Mouse (Mus musculus) midbrain, embryonic 16.5 days (tissue): ENCODE measurements around the gene Nckipsd. TPM values are rescaled to one million over a fixed set of nuclear protein-coding genes. Genes with fewer than 3 reads are reported as not detected.

ENCODE experiments used
- ATAC-seq: fragments of 200-750 bp; cut with Nextera tagmentation; 2 replicates; pipeline ENCODE4 v1.8.0; 2017; ENCODE audit warnings: moderate TSS enrichment
- H3K27ac ChIP-seq: fragments of 300-500 bp; sonication (generic); 2 replicates; pipeline ENCODE4 v1.5.1; 2014; ENCODE audit warnings: mild to moderate bottlenecking, low read length, mixed read lengths
- H3K27me3 ChIP-seq: fragments of 300-500 bp; sonication (generic); 2 replicates; pipeline ENCODE4 v1.6.1; 2014; ENCODE audit warnings: low read depth, low read length, mixed read lengths; ENCODE audit not compliant: control insufficient read depth, insufficient read depth
- H3K36me3 ChIP-seq: fragments of 300-500 bp; sonication (generic); 2 replicates; pipeline ENCODE4 v1.6.1; 2014; ENCODE audit warnings: mild to moderate bottlenecking, low read length, moderate library complexity, mixed read lengths; ENCODE audit not compliant: control insufficient read depth, insufficient read depth
- H3K4me1 ChIP-seq: fragments of 300-500 bp; sonication (generic); 2 replicates; pipeline ENCODE4 v1.6.1; 2014; ENCODE audit warnings: mild to moderate bottlenecking, low read length, mixed read lengths; ENCODE audit not compliant: control insufficient read depth, insufficient read depth
- H3K4me2 ChIP-seq: fragments of 300-500 bp; sonication (generic); 2 replicates; pipeline ENCODE4 v1.6.1; 2014; ENCODE audit warnings: mild to moderate bottlenecking, low read length, mixed read lengths
- H3K4me3 ChIP-seq: fragments of 300-500 bp; sonication (generic); 2 replicates; pipeline ENCODE4 v1.5.1; 2014; ENCODE audit warnings: low read depth, mild to moderate bottlenecking, low read length, moderate library complexity, mixed read lengths
- H3K9ac ChIP-seq: fragments of 300-500 bp; sonication (generic); 2 replicates; pipeline ENCODE4 v1.6.1; 2014; ENCODE audit warnings: low read depth, low read length, mixed read lengths
- H3K9me3 ChIP-seq: fragments of 300-500 bp; sonication (generic); replicated peaks from 2 replicates; pipeline ENCODE4 v1.6.1; 2014; ENCODE audit warnings: mild to moderate bottlenecking, low read length, mixed read lengths; ENCODE audit not compliant: control insufficient read depth, poor library complexity, severe bottlenecking
- WGBS: fragments of 180-500 bp; shearing (Covaris S2); extraction: QIAGEN DNeasy Blood & Tissue Kit; methylation state at CpG from one replicate; pipeline ENCODE4 v1.1.7; 2014; 5-methylcytosine and 5-hydroxymethylcytosine counted together
- polyA plus RNA-seq: library from polyadenylated mRNA; unstranded; fragments of >200 nt; fragmentation: Nextera tagmentation; extraction: Ambion mirVana; gene quantifications from 2 replicates; pipeline ENCODE4 v1.2.1, GENCODE M21; 2015

Gene Nckipsd
- polyA plus RNA-seq, 1 experiment from 2014 or later = 51.7 TPM

- peaks cover 31% of the 10 kb centered on the region for H3K4me1 ChIP-seq
- 2% methylated on average over 52 of the region's 70 CpGs for WGBS
Measured at GRCm38 (mm10) chr9:108825820-108826699, 17.9 kb downstream of the Nckipsd start, which contains the start of gene Celsr3. TSS of gene Celsr3 (plus strand) at chr9:108826320.

GRCm38 (mm10) chr9:108826700-108827340 lies 18.7 kb downstream of the Nckipsd start:
- Histone ChIP-seq H3K36me3 (peaks cover 27% of the 10 kb centered on the region), H3K27ac (peak overlapping the region; percentile 87), H3K4me3 (peak overlapping the region; percentile 77), H3K9ac (peak overlapping the region; percentile 93), H3K9me3 (no peaks in the 10 kb centered on the region), H3K4me2 (peak overlapping the region; percentile 94), H3K27me3 (no peaks in the 10 kb centered on the region; the same call in 1 of the 2 replicates), H3K4me1 (peaks cover 39% of the 10 kb centered on the region)
- ATAC-seq = no peak
- 1% methylated on average over 39 of the region's 39 CpGs for WGBS

More at GRCm38 (mm10) chr9:108825820-108826699, 17.9 kb downstream of the Nckipsd start, which contains the start of gene Celsr3:
- H3K9me3 ChIP-seq = no peaks in the 10 kb centered on the region
- no peaks in the 10 kb centered on the region; the same call in 1 of the 2 replicates for H3K27me3 ChIP-seq
- H3K27ac ChIP-seq = peak within 1 kb of the TSS; percentile 87
- peaks cover 24% of the 10 kb centered on the region for H3K36me3 ChIP-seq
- H3K4me2 ChIP-seq = peak within 1 kb of the TSS; percentile 94
- H3K4me3 ChIP-seq = peak within 1 kb of the TSS; percentile 77
- H3K9ac ChIP-seq = peak within 1 kb of the TSS; percentile 93
- peak; percentile 79 for ATAC-seq

- ATAC-seq = no peak
- no peak overlapping the region for H3K27ac ChIP-seq
- no peaks in the 10 kb centered on the region; the same call in 1 of the 2 replicates for H3K27me3 ChIP-seq
- no peaks in the 10 kb centered on the region for H3K9me3 ChIP-seq
- H3K36me3 ChIP-seq = peaks cover 33% of the 10 kb centered on the region
- H3K9ac ChIP-seq = peak overlapping the region; percentile 93
- H3K4me1 ChIP-seq = peaks cover 45% of the 10 kb centered on the region
- peak overlapping the region; percentile 94 for H3K4me2 ChIP-seq
- 11% methylated on average over 34 of the region's 34 CpGs for whole genome bisulfite sequencing
- peak overlapping the region; percentile 77 for H3K4me3 ChIP-seq
Measured at GRCm38 (mm10) chr9:108827454-108827853, 19.3 kb downstream of the Nckipsd start.

DNA sequence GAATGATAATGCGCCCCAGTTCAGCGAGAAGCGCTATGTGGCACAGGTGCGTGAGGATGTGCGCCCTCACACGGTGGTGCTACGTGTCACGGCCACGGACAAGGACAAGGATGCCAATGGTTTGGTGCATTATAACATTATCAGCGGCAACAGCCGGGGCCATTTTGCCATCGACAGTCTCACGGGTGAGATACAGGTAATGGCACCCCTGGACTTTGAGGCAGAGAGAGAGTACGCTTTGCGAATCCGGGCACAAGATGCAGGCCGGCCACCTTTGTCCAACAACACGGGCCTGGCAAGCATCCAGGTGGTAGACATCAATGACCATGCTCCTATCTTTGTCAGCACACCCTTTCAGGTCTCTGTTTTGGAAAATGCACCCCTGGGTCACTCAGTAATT lies 19.7 kb downstream of the Nckipsd start:
- peak overlapping the region; percentile 93 for H3K9ac ChIP-seq
- 75% methylated on average over 18 of the region's 18 CpGs for WGBS

DNA sequence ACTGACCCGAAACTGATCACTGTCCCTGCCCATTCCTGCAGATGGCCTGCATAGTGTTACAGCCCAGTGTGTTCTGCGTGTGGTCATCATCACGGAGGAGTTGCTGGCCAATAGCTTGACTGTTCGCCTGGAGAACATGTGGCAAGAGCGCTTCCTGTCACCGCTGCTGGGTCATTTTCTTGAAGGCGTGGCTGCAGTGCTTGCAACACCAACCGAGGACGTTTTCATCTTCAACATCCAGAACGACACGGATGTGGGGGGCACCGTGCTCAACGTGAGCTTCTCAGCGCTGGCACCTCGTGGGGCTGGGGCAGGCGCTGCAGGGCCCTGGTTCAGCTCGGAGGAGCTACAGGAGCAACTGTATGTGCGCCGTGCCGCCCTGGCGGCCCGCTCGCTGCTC lies 23.5 kb downstream of the Nckipsd start:
- Histone ChIP-seq H3K27ac (no peak overlapping the region), H3K9me3 (no peaks in the 10 kb centered on the region), H3K4me3 (peak overlapping the region; percentile 24), H3K4me2 (peak overlapping the region; percentile 51), H3K36me3 (peaks cover 67% of the 10 kb centered on the region), H3K4me1 (peaks cover 45% of the 10 kb centered on the region), H3K9ac (no peak overlapping the region), H3K27me3 (no peaks in the 10 kb centered on the region; the same call in 1 of the 2 replicates)
- WGBS = 10% methylated on average over 23 of the region's 23 CpGs
- no peak for ATAC-seq

More for the DNA sequence above, 19.7 kb downstream of the Nckipsd start:
- Histone ChIP-seq H3K27me3 (no peaks in the 10 kb centered on the region; the same call in 1 of the 2 replicates), H3K4me1 (peaks cover 48% of the 10 kb centered on the region), H3K4me2 (peak overlapping the region; percentile 94), H3K9me3 (no peaks in the 10 kb centered on the region), H3K4me3 (peak overlapping the region; percentile 77; the same call in 1 of the 2 replicates), H3K36me3 (peaks cover 36% of the 10 kb centered on the region), H3K27ac (no peak overlapping the region)
- ATAC-seq = no peak

DNA sequence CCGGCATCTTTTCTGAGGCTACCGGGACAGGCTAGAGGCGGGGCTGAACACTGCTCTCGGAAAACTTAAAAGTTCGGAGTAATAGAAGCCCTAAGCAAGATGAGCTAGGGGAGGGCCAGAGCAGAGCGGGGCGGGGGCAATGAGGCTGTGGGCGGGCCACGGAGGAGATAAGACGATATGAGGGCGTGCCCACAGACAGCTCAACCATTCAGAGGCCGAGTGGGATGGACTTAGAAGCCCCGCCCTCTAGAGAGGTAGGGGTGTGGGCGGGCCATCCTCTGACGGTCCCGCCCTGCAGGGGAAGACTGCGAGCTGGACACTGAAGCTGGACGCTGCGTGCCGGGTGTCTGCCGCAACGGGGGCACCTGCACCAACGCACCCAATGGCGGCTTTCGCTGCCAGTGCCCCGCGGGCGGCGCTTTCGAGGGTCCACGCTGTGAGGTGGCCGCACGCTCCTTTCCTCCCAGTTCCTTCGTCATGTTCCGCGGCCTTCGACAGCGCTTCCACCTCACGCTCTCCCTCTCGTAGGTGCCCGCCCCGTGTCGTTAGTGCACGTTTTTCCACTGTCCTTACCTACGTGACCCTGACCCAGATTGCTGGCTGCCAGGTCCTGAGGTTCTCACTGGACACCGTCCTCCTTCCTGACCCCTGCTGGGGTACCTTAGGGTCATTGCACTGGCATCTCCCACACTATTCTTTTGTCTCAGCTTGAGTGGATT lies 24.4 kb downstream of the Nckipsd start:
- WGBS = 7% methylated on average over 39 of the region's 46 CpGs
- H3K4me3 ChIP-seq = peak overlapping the region; percentile 24
- H3K9ac ChIP-seq = 0 out of 2 replicates have a peak overlapping the region, but pooled peaks have one; percentile 3
- peak overlapping the region; percentile 51 for H3K4me2 ChIP-seq
- ATAC-seq = peak; percentile 76
- peaks cover 76% of the 10 kb centered on the region for H3K36me3 ChIP-seq
- H3K9me3 ChIP-seq = no peaks in the 10 kb centered on the region
- H3K27me3 ChIP-seq = no peaks in the 10 kb centered on the region; the same call in 1 of the 2 replicates
- peaks cover 39% of the 10 kb centered on the region for H3K4me1 ChIP-seq
- H3K27ac ChIP-seq = no peak overlapping the region

DNA sequence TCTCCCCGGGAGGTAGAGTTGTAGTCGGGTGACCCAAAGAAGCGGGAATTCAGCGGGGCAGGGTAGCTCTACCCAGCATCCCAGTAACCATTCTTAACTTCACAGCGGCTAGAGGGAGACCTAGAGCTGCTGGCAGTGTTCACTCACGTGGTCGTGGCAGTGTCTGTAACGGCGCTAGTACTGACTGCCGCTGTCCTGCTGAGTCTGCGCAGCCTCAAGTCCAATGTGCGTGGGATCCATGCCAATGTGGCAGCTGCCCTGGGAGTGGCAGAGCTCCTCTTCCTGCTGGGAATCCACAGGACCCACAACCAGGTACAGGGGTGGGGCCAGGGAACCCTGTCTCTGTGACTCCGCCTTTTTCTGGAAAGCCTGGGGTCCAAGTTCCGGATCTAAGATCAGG lies 34.8 kb downstream of the Nckipsd start:
- no peak overlapping the region for H3K4me2 ChIP-seq
- no peaks in the 10 kb centered on the region for H3K27me3 ChIP-seq

DNA sequence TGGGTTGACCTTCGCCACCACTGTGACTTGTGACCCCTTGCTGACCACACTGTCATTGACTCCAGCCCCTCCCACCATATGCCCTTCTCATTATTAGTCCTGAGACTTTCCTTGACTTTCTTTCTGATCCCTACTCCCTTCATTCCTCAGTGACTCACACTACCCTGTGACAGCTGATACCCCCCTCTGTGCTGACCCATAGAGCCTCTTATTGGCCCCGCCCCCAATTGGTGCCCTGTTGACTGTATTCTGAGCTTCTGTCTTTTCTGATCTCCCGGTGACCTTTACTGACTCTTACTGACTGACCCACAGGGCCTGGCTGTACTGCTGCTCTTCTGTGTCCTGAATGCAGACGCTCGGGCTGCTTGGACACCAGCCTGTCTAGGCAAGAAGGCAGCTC lies 37.2 kb downstream of the Nckipsd start:
- Histone ChIP-seq H3K4me2 (no peak overlapping the region), H3K27me3 (no peaks in the 10 kb centered on the region), H3K9me3 (no peaks in the 10 kb centered on the region), H3K36me3 (peaks cover 67% of the 10 kb centered on the region), H3K27ac (no peak overlapping the region), H3K9ac (no peak overlapping the region), H3K4me3 (no peak overlapping the region), H3K4me1 (no peaks in the 10 kb centered on the region)
- ATAC-seq = no peak
- 85% methylated on average over 5 of the region's 5 CpGs for WGBS

More for the DNA sequence above, 34.8 kb downstream of the Nckipsd start:
- Histone ChIP-seq H3K4me3 (no peak overlapping the region), H3K27ac (no peak overlapping the region), H3K9me3 (no peaks in the 10 kb centered on the region), H3K4me1 (no peaks in the 10 kb centered on the region), H3K9ac (no peak overlapping the region), H3K36me3 (peaks cover 72% of the 10 kb centered on the region)
- no peak for ATAC-seq
- WGBS = 15% methylated on average over 14 of the region's 14 CpGs
